Mouse (Mus musculus): ENCODE measurements at regions not wholly inside any gene's neighbourhood (a gene's known extent, or its start where the extent isn't known, plus 50 kb on each side); places are given as distances from the start of the nearest gene placed in this dataset.

GRCm38 (mm10) chr3:104303577-104303976, 83.4 kb upstream of the Magi3 start:
- 63% methylated on average over 7 of the region's 7 CpGs for WGBS
- no peak overlapping the region for H3K9ac ChIP-seq (ENCODE audit: low read depth, low read length)

DNA sequence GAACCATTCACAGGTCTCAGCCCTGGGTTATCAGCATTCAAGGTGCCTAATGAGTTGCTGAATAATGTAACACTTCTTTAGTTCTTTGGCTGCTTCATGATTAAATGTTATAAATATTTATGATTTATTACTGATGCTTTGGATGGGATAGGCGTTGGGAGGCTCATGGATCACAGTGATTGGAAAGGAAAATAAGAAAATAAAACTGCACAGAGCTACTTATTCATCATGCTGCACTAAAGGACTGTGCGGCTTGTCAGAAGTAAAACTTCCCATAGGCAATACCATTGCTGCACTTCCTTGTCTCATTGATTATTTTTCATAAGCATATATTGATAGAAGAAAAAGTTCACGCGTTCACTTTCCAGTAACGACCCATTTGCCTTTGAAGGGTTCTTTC, 80.0 kb upstream of the Magi3 start:
- Histone ChIP-seq H3K27ac (ENCODE audit: low read depth, low read length) (no peak overlapping the region), H3K4me1 (ENCODE audit: control insufficient read depth, insufficient read depth, low read depth, low read length) (no peaks in the 10 kb centered on the region), H3K4me2 (ENCODE audit: low read length) (no peak overlapping the region), H3K27me3 (replicated peaks; ENCODE audit: control insufficient read depth, insufficient read depth, low read length) (no peaks in the 10 kb centered on the region), H3K9me3 (ENCODE audit: control insufficient read depth, low read length) (no peaks in the 10 kb centered on the region), H3K36me3 (ENCODE audit: control insufficient read depth, insufficient read depth, low read length) (no peaks in the 10 kb centered on the region), H3K9ac (ENCODE audit: low read depth, low read length) (no peak overlapping the region), H3K4me3 (ENCODE audit: low read length) (no peak overlapping the region)
- ATAC-seq: no peak
- WGBS: 76% methylated on average over 5 of the region's 5 CpGs

More at GRCm38 (mm10) chr3:104303577-104303976, 83.4 kb upstream of the Magi3 start:
- Histone ChIP-seq H3K27me3 (replicated peaks; ENCODE audit: control insufficient read depth, insufficient read depth, low read length) (no peaks in the 10 kb centered on the region), H3K4me1 (ENCODE audit: control insufficient read depth, insufficient read depth, low read depth, low read length) (no peaks in the 10 kb centered on the region), H3K36me3 (ENCODE audit: control insufficient read depth, insufficient read depth, low read length) (no peaks in the 10 kb centered on the region), H3K4me3 (ENCODE audit: low read length) (no peak overlapping the region), H3K27ac (ENCODE audit: low read depth, low read length) (no peak overlapping the region), H3K9me3 (ENCODE audit: control insufficient read depth, low read length) (no peaks in the 10 kb centered on the region), H3K4me2 (ENCODE audit: low read length) (no peak overlapping the region)
- no peak for ATAC-seq

- no peak overlapping the region for H3K4me2 ChIP-seq (ENCODE audit: low read length)
- H3K36me3 ChIP-seq (ENCODE audit: control insufficient read depth, insufficient read depth, low read length): no peaks in the 10 kb centered on the region
- no peaks in the 10 kb centered on the region for H3K27me3 ChIP-seq (replicated peaks; ENCODE audit: control insufficient read depth, insufficient read depth, low read length)
- no peak overlapping the region for H3K4me3 ChIP-seq (ENCODE audit: low read length)
- no peak overlapping the region for H3K9ac ChIP-seq (ENCODE audit: low read depth, low read length)
- no peak overlapping the region for H3K27ac ChIP-seq (ENCODE audit: low read depth, low read length)
- 24% methylated on average over 4 of the region's 4 CpGs for WGBS
- no peaks in the 10 kb centered on the region for H3K9me3 ChIP-seq (ENCODE audit: control insufficient read depth, low read length)
- no peak for ATAC-seq
- no peaks in the 10 kb centered on the region for H3K4me1 ChIP-seq (ENCODE audit: control insufficient read depth, insufficient read depth, low read depth, low read length)
Observed at GRCm38 (mm10) chr3:104298878-104299277, 78.7 kb upstream of the Magi3 start.

DNA sequence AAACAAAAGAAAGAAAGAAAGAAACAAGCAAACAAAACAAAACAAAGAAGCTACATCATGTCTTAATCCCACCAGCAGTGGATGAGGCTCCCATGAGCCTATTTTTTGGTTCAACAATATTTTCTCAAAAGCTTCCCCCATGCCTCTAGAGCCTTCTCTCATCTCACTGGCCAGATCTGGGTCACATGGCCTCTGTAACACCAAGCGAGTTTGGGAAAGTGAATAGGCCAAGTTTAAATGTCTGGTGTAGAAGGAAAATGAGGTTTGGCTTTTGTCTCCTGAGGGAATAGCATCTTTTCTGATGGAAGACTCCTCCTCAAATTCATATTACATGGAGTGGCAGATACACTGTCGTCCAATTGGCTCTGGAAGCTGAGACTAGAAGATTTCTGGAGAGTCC, 78.2 kb upstream of the Magi3 start:
- Histone ChIP-seq H3K27me3 (replicated peaks; ENCODE audit: control insufficient read depth, insufficient read depth, low read length) (no peaks in the 10 kb centered on the region), H3K4me1 (ENCODE audit: control insufficient read depth, insufficient read depth, low read depth, low read length) (no peaks in the 10 kb centered on the region), H3K9me3 (ENCODE audit: control insufficient read depth, low read length) (no peaks in the 10 kb centered on the region), H3K9ac (ENCODE audit: low read depth, low read length) (no peak overlapping the region), H3K27ac (ENCODE audit: low read depth, low read length) (no peak overlapping the region), H3K4me2 (ENCODE audit: low read length) (no peak overlapping the region), H3K36me3 (ENCODE audit: control insufficient read depth, insufficient read depth, low read length) (no peaks in the 10 kb centered on the region), H3K4me3 (ENCODE audit: low read length) (no peak overlapping the region)
- WGBS: 78% methylated on average over 2 of the region's 2 CpGs
- ATAC-seq: no peak

- H3K9ac ChIP-seq (ENCODE audit: low read depth, low read length): no peak overlapping the region
- no peaks in the 10 kb centered on the region for H3K36me3 ChIP-seq (ENCODE audit: control insufficient read depth, insufficient read depth, low read length)
- H3K9me3 ChIP-seq (ENCODE audit: control insufficient read depth, low read length): no peaks in the 10 kb centered on the region
- H3K4me3 ChIP-seq (ENCODE audit: low read length): no peak overlapping the region
- H3K4me2 ChIP-seq (ENCODE audit: low read length): no peak overlapping the region
- no peaks in the 10 kb centered on the region for H3K27me3 ChIP-seq (replicated peaks; ENCODE audit: control insufficient read depth, insufficient read depth, low read length)
- H3K27ac ChIP-seq (ENCODE audit: low read depth, low read length): no peak overlapping the region
- 78% methylated on average over 6 of the region's 6 CpGs for WGBS
- no peak for ATAC-seq
- H3K4me1 ChIP-seq (ENCODE audit: control insufficient read depth, insufficient read depth, low read depth, low read length): no peaks in the 10 kb centered on the region
Observed at GRCm38 (mm10) chr3:104297112-104297511, 76.9 kb upstream of the Magi3 start.

GRCm38 (mm10) chr3:104295856-104296255, 75.7 kb upstream of the Magi3 start:
- H3K9ac ChIP-seq (ENCODE audit: low read depth, low read length): no peak overlapping the region
- H3K27me3 ChIP-seq (replicated peaks; ENCODE audit: control insufficient read depth, insufficient read depth, low read length): no peaks in the 10 kb centered on the region
- WGBS: 69% methylated on average over 9 of the region's 9 CpGs
- H3K27ac ChIP-seq (ENCODE audit: low read depth, low read length): no peak overlapping the region
- no peaks in the 10 kb centered on the region for H3K9me3 ChIP-seq (ENCODE audit: control insufficient read depth, low read length)
- no peaks in the 10 kb centered on the region for H3K4me1 ChIP-seq (ENCODE audit: control insufficient read depth, insufficient read depth, low read depth, low read length)
- no peaks in the 10 kb centered on the region for H3K36me3 ChIP-seq (ENCODE audit: control insufficient read depth, insufficient read depth, low read length)
- H3K4me3 ChIP-seq (ENCODE audit: low read length): no peak overlapping the region
- no peak overlapping the region for H3K4me2 ChIP-seq (ENCODE audit: low read length)
- no peak for ATAC-seq

DNA sequence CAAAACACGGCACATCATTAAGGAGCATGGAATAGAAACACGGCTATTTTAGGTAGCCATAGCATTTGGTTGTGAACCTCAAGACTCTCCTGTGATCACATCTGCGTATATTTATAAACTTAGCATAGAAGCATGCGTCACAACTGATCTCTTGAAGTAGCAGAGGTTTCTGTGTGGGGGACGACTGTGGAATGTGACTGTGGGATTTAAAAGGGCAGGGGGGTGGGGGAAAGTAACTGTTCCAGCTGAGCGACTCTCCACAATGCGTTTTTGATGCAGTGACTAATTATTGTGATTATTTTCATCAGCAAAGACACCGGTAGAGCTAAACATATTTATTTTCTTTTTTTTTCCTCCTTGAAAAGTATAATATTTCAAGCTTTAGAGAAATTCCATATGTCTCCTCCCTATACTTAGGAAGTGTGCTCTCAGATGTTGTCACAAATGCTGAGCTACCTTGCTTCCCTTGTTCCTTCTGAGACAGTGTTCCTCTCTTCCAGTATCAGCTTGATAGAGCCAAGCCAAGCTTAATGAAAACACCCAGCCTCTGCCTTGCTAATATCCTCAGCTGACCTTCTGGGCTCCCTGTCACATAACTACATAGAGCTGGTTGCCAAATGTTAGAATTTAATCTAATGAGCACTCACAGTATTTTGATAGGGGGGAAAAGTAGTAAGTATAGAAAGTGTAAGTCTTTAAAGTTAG, 75.0 kb upstream of the Magi3 start:
- Histone ChIP-seq H3K27ac (ENCODE audit: low read depth, low read length) (no peak overlapping the region), H3K4me2 (ENCODE audit: low read length) (no peak overlapping the region), H3K9ac (ENCODE audit: low read depth, low read length) (no peak overlapping the region), H3K9me3 (ENCODE audit: control insufficient read depth, low read length) (no peaks in the 10 kb centered on the region), H3K4me3 (ENCODE audit: low read length) (no peak overlapping the region), H3K36me3 (ENCODE audit: control insufficient read depth, insufficient read depth, low read length) (no peaks in the 10 kb centered on the region), H3K4me1 (ENCODE audit: control insufficient read depth, insufficient read depth, low read depth, low read length) (no peaks in the 10 kb centered on the region), H3K27me3 (replicated peaks; ENCODE audit: control insufficient read depth, insufficient read depth, low read length) (no peaks in the 10 kb centered on the region)
- ATAC-seq: no peak
- 32% methylated on average over 8 of the region's 8 CpGs for WGBS

DNA sequence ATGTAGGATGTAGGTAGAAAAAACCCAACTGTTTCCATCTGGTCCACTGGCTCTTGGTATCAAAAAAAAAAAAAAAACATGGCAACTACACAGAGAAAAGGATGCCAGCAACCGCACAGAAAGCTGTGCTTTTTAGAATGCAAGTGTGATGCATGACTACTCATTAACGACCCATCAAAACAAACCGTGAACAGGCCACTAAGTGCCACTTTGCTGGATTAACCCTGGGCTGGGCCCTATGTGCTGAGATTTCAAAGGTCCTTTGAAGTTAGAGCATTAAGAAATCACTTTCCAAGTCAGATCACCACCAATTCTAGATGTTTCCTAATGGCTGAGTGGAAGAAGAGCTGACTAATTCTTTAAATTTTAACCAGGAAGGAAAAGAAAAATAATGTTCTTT, 73.7 kb upstream of the Magi3 start:
- Histone ChIP-seq H3K27me3 (replicated peaks; ENCODE audit: control insufficient read depth, insufficient read depth, low read length) (no peaks in the 10 kb centered on the region), H3K27ac (ENCODE audit: low read depth, low read length) (no peak overlapping the region), H3K4me1 (ENCODE audit: control insufficient read depth, insufficient read depth, low read depth, low read length) (no peaks in the 10 kb centered on the region), H3K4me3 (ENCODE audit: low read length) (no peak overlapping the region), H3K4me2 (ENCODE audit: low read length) (no peak overlapping the region), H3K36me3 (ENCODE audit: control insufficient read depth, insufficient read depth, low read length) (no peaks in the 10 kb centered on the region), H3K9ac (ENCODE audit: low read depth, low read length) (no peak overlapping the region), H3K9me3 (ENCODE audit: control insufficient read depth, low read length) (no peaks in the 10 kb centered on the region)
- no peak for ATAC-seq
- WGBS: 38% methylated on average over 3 of the region's 3 CpGs

GRCm38 (mm10) chr3:104288970-104289680, 69.0 kb upstream of the Magi3 start:
- no peaks in the 10 kb centered on the region for H3K4me1 ChIP-seq (ENCODE audit: control insufficient read depth, insufficient read depth, low read depth, low read length)
- WGBS: 58% methylated on average over 5 of the region's 5 CpGs

More at GRCm38 (mm10) chr3:104288970-104289680, 69.0 kb upstream of the Magi3 start:
- no peak for ATAC-seq
- Histone ChIP-seq H3K4me2 (ENCODE audit: low read length) (no peak overlapping the region), H3K9me3 (ENCODE audit: control insufficient read depth, low read length) (no peaks in the 10 kb centered on the region), H3K27me3 (replicated peaks; ENCODE audit: control insufficient read depth, insufficient read depth, low read length) (no peaks in the 10 kb centered on the region), H3K36me3 (ENCODE audit: control insufficient read depth, insufficient read depth, low read length) (no peaks in the 10 kb centered on the region), H3K9ac (ENCODE audit: low read depth, low read length) (no peak overlapping the region), H3K4me3 (ENCODE audit: low read length) (no peak overlapping the region), H3K27ac (ENCODE audit: low read depth, low read length) (no peak overlapping the region)

Data from hindbrain, embryonic 16.5 days (tissue).